Mouse (Mus musculus) liver, embryonic 14 days (tissue): Measurements from ENCODE around the gene Prmt7. TPM values are rescaled to one million over a fixed set of nuclear protein-coding genes. Genes with fewer than 3 reads are reported as not detected.

ENCODE experiments used
- polyA plus RNA-seq: library from polyadenylated mRNA; depleted of rRNA; stranded (reverse); fragments of >200 nt; gene quantifications from 2 replicates; pipeline ENCODE4 v1.2.3, GENCODE M21; 2012; rRNA removed

Prmt7 gene
- polyA plus RNA-seq = 10.4 and 11.7 TPM in 2 replicates

GRCm38 (mm10) chr8:106210821-106211345 is at the start of gene Prmt7, which contains the start of gene Slc7a6os:
Prmt7 (plus strand) TSS chr8:106210936.
Slc7a6os (minus strand) TSS chr8:106210935.

GRCm38 (mm10) chr8:106168356-106169016 is 42.2 kb upstream of the Prmt7 start, which contains the start of gene Slc7a6:
Slc7a6 (plus strand) TSS chr8:106168857.

Other genes with a start within 250 kb of the Prmt7 start
- gene Slc12a4, start 244.8 kb upstream of the Prmt7 start, polyA plus RNA-seq = 9.7 and 10.8 TPM in 2 replicates
- gene Dpep3, start 231.5 kb upstream of the Prmt7 start, polyA plus RNA-seq = not detected in 2 replicates
- 8.4 and 9.4 TPM in 2 replicates for gene Dus2, start 219.6 kb upstream of the Prmt7 start, polyA plus RNA-seq
- gene Dpep2nb, start 205.0 kb upstream of the Prmt7 start, polyA plus RNA-seq = not detected in 2 replicates
- gene Ddx28, start 199.1 kb upstream of the Prmt7 start, polyA plus RNA-seq = 5.5 and 6.8 TPM in 2 replicates
- gene Nfatc3, start 152.1 kb upstream of the Prmt7 start, polyA plus RNA-seq = 10.2 and 11.7 TPM in 2 replicates
- 6.1 and 6.8 TPM in 2 replicates for gene Esrp2, start 74.0 kb upstream of the Prmt7 start, polyA plus RNA-seq
- gene Pla2g15, start 60.5 kb upstream of the Prmt7 start, polyA plus RNA-seq = 3.0 and 3.3 TPM in 2 replicates
- 3.3 and 3.9 TPM in 2 replicates for gene Slc7a6, start 42.1 kb upstream of the Prmt7 start, polyA plus RNA-seq
- gene Slc7a6os, start within 50 bp of the Prmt7 start, polyA plus RNA-seq = 12.2 and 14.6 TPM in 2 replicates
- 0.20 and 0.22 TPM in 2 replicates for gene Smpd3, start 127.1 kb downstream of the Prmt7 start, polyA plus RNA-seq
- 1.7 and 2.0 TPM in 2 replicates for gene Zfp90, start 204.4 kb downstream of the Prmt7 start, polyA plus RNA-seq